Mouse (Mus musculus) G1E (cell line): ENCODE measurements around the gene Pax2. TPM values are rescaled to one million over a fixed set of nuclear protein-coding genes. Genes with fewer than 3 reads are reported as not detected.

Source experiments
- ATAC-seq: 2 replicates; pipeline ENCODE4 v1.8.0; 2016; ENCODE audit warnings: mild to moderate bottlenecking; ENCODE audit not compliant: insufficient number of reproducible peaks, poor library complexity, low FRiP score, severe bottlenecking; ENCODE audit errors: extremely low read depth
- DNase-seq: peaks from one replicate; pipeline ENCODE4 v3.0.0; 2012; ENCODE audit warnings: low spot score
- H3K27me3 ChIP-seq: 2 replicates; pipeline ENCODE4 v1.6.1; 2012; ENCODE audit warnings: mild to moderate bottlenecking, low read length, inconsistent platforms; ENCODE audit not compliant: insufficient read depth
- H3K36me3 ChIP-seq: replicated peaks from 2 replicates; pipeline ENCODE3; 2012; ENCODE audit warnings: mild to moderate bottlenecking, inconsistent platforms
- H3K4me1 ChIP-seq: 2 replicates; pipeline ENCODE4 v1.6.1; 2012; ENCODE audit warnings: low read depth, low read length, inconsistent platforms, mixed read lengths; ENCODE audit not compliant: insufficient read depth
- H3K4me3 ChIP-seq: 2 replicates; pipeline ENCODE4 v1.5.1; 2012; ENCODE audit warnings: low read depth, mild to moderate bottlenecking, inconsistent platforms, low read length, moderate library complexity, mixed read lengths
- H3K9me3 ChIP-seq: replicated peaks from 2 replicates; pipeline ENCODE4 v1.6.1; 2012; ENCODE audit warnings: inconsistent platforms
- CTCF ChIP-seq: IDR thresholded peaks from 2 replicates; pipeline ENCODE4 v1.5.1; 2012; ENCODE audit warnings: low read depth, low read length, inconsistent platforms, mixed read lengths
- GATA1 ChIP-seq: IDR thresholded peaks from 2 replicates; pipeline ENCODE4 v1.6.1; 2012; ENCODE audit warnings: borderline replicate concordance, low read length, inconsistent platforms, mixed read lengths
- GATA2 ChIP-seq: IDR thresholded peaks from 2 replicates; pipeline ENCODE4 v1.6.1; 2012; ENCODE audit warnings: low read depth, low read length, inconsistent platforms, borderline replicate concordance
- POLR2AphosphoS5 ChIP-seq: IDR thresholded peaks from 2 replicates; pipeline ENCODE4 v1.6.1; 2012; ENCODE audit warnings: low read depth, low read length, inconsistent platforms; ENCODE audit not compliant: insufficient replicate concordance
- TAL1 ChIP-seq: conservative IDR thresholded peaks from 2 replicates; pipeline ENCODE4 v1.6.1; 2012; ENCODE audit warnings: low read depth, low read length, inconsistent platforms, mixed read lengths
- polyA plus RNA-seq: library from polyadenylated mRNA; stranded (reverse); fragments of >175 nt; gene quantifications from 2 replicates; pipeline ENCODE4 v1.2.3, GENCODE M21; 2012
- total RNA-seq, 2 experiments: library from RNA; stranded (forward) in 1 of 2; stranded (reverse) in 1 of 2; fragments of 200-1000 nt in 1 of 2; fragments of >200 nt in 1 of 2; fragmentation: Nextera tagmentation in 1 of 2; gene quantifications; 2 replicates each; pipeline ENCODE4 v1.2.3; 2014 to 2017

Pax2 gene
- total RNA-seq (2014; fragmentation: Nextera tagmentation) (not detected in 2 replicates), total RNA-seq (2017) (0.27 TPM in 1 of 2 replicates, not detected in the other), polyA plus RNA-seq (not detected in 2 replicates)

GRCm38 (mm10) chr19:44755693-44756420, at the start of gene Pax2:
Pax2 (plus strand) TSS chr19:44756045.
- ATAC-seq (no peak), DNase-seq (no peak)
- H3K4me3 ChIP-seq, result no peak within 1 kb of the TSS; the same call in 1 of the 2 replicates
- H3K27me3 ChIP-seq, result peaks cover 73% of the 10 kb centered on the region
- TF ChIP-seq GATA2 (no peak), GATA1 (no peak), TAL1 (no peak)
- H3K36me3 ChIP-seq, result no peaks in the 10 kb centered on the region
- no peaks in the 10 kb centered on the region for H3K4me1 ChIP-seq
- peaks cover 12% of the 10 kb centered on the region for H3K9me3 ChIP-seq

GRCm38 (mm10) chr19:44708885-44709284, 47.0 kb upstream of the Pax2 start:
- H3K27me3 ChIP-seq, result no peaks in the 10 kb centered on the region
- ATAC-seq (no peak), DNase-seq (no peak)
- H3K4me3 ChIP-seq, result no peak overlapping the region
- no peaks in the 10 kb centered on the region for H3K4me1 ChIP-seq
- H3K9me3 ChIP-seq, result no peaks in the 10 kb centered on the region
- H3K36me3 ChIP-seq, result no peaks in the 10 kb centered on the region
- TF ChIP-seq POLR2AphosphoS5, result no peak
- TF ChIP-seq GATA1, result no peak
- TF ChIP-seq GATA2, result no peak
- no peak for TF ChIP-seq TAL1
- TF ChIP-seq CTCF, result no peak

GRCm38 (mm10) chr19:44716731-44717600, 38.9 kb upstream of the Pax2 start:
- TF ChIP-seq POLR2AphosphoS5 (no peak), TAL1 (no peak), GATA2 (no peak), GATA1 (no peak), CTCF (no peak)
- DNase-seq, result no peak
- H3K27me3 ChIP-seq, result peaks cover 14% of the 10 kb centered on the region

GRCm38 (mm10) chr19:44719292-44720193, 36.3 kb upstream of the Pax2 start:
- no peaks in the 10 kb centered on the region for H3K36me3 ChIP-seq
- ATAC-seq (no peak), DNase-seq (no peak)
- H3K4me1 ChIP-seq, result no peaks in the 10 kb centered on the region
- H3K4me3 ChIP-seq, result no peak overlapping the region
- no peak for TF ChIP-seq TAL1
- no peak for TF ChIP-seq GATA2
- no peak for TF ChIP-seq GATA1
- no peak for TF ChIP-seq POLR2AphosphoS5
- TF ChIP-seq CTCF, result no peak
- peaks cover 19% of the 10 kb centered on the region for H3K27me3 ChIP-seq
- no peaks in the 10 kb centered on the region for H3K9me3 ChIP-seq

More at GRCm38 (mm10) chr19:44716731-44717600, 38.9 kb upstream of the Pax2 start:
- Histone ChIP-seq H3K36me3 (no peaks in the 10 kb centered on the region), H3K4me3 (no peak overlapping the region), H3K4me1 (no peaks in the 10 kb centered on the region), H3K9me3 (no peaks in the 10 kb centered on the region)
- no peak for ATAC-seq

- H3K4me3 ChIP-seq, result no peak overlapping the region
- peaks cover 19% of the 10 kb centered on the region for H3K27me3 ChIP-seq
- no peaks in the 10 kb centered on the region for H3K9me3 ChIP-seq
- no peak for TF ChIP-seq GATA1
- TF ChIP-seq TAL1, result no peak
- TF ChIP-seq POLR2AphosphoS5, result no peak
- no peak for TF ChIP-seq GATA2
- no peak for TF ChIP-seq CTCF
- no peaks in the 10 kb centered on the region for H3K36me3 ChIP-seq
- no peak for ATAC-seq
- H3K4me1 ChIP-seq, result no peaks in the 10 kb centered on the region
- DNase-seq, result no peak
Observed at GRCm38 (mm10) chr19:44720194-44720521, 35.7 kb upstream of the Pax2 start.
